Comparison of ENCODE assay signal across 21 mouse cellular contexts in the genomic region with DNA sequence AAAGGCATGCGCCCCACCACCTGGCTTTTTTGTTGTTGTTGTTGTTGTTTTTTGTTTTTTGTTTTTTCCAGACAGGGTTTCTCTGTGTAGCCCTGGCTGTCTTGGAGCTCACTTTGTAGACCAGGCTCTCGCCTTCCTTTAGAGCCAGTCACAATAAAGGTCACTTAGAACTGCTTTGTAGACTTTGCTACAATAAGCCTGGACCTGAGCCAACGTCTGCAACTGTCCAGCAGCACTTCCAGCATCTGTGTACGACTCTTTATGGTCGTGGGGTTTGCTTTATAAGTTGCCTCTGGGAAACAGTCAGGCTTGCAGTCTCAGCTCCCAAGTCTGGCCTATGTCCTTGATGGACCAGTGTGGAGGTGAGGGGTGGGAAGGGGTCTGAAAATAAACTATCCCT. TPM values are rescaled to one million over a fixed set of nuclear protein-coding genes. Genes with fewer than 3 reads are reported as not detected.
DNase-seq lines count a peak whose midpoint lies in the region; ATAC-seq and TF ChIP-seq lines count a peak whose summit lies in the region.
"Had no signal": no experiment of that assay in that cellular context is flagged by ENCODE, and none has a peak within 500 bp of the region (broad histone marks: within the 10 kb centered on the region; RNA-seq: fewer than 3 reads in every experiment).

No protein-coding gene starts in this region.

- WGBS in kidney, embryonic 16.5 days: 59% methylated on average over 5 of the region's 5 CpGs
- 79% methylated on average over 5 of the region's 5 CpGs for WGBS in hindbrain, embryonic 12.5 days
- 66% methylated on average over 5 of the region's 5 CpGs for WGBS in forebrain, postnatal 0 days

- no peak for TF ChIP-seq CTCF in forebrain, postnatal 0 days (IDR thresholded peaks at IDR 0.05; ENCODE audit: low read depth)

- no peak overlapping the region for H3K9ac ChIP-seq in kidney, embryonic 16.5 days (replicated peaks; ENCODE audit: low read length)
- no peak overlapping the region for H3K9ac ChIP-seq in hindbrain, embryonic 12.5 days
- no peak overlapping the region for H3K9ac ChIP-seq in forebrain, postnatal 0 days
- H3K9ac ChIP-seq: forebrain, embryonic 12.5 days; liver, embryonic 13.5 days had no signal

- peak; percentile 21 for DNase-seq in adrenal gland, postnatal 25 days
- DNase-seq in adrenal gland, adult 2 months: no peak
- DNase-seq in kidney, adult 8-10 months: peak; percentile 13 to 29
- peak; percentile 8 for DNase-seq in urinary bladder, postnatal 14 days (ENCODE audit: low spot score)
- DNase-seq in urinary bladder, adult 18-20 months (ENCODE audit: low spot score in 2 of 2): no peak
- no peak for DNase-seq in forebrain, postnatal 0 days
- DNase-seq: cerebellum, postnatal 14 days; embryo, embryonic 11 days; gastrocnemius, postnatal 36 days; liver, embryonic 13.5 days; thymus, postnatal 4 days had no signal

- no peaks in the 10 kb centered on the region for H3K4me1 ChIP-seq in kidney, embryonic 16.5 days (ENCODE audit: insufficient read depth, low read length)
- H3K4me1 ChIP-seq in hindbrain, embryonic 12.5 days: no peaks in the 10 kb centered on the region
- no peaks in the 10 kb centered on the region for H3K4me1 ChIP-seq in forebrain, postnatal 0 days (ENCODE audit: insufficient read depth)
- H3K4me1 ChIP-seq: forebrain, embryonic 12.5 days; heart, embryonic 10.5 days had no signal

- peaks cover 9% of the 10 kb centered on the region for H3K36me3 ChIP-seq in kidney, embryonic 16.5 days (ENCODE audit: insufficient read depth, low read length)
- H3K36me3 ChIP-seq in hindbrain, embryonic 12.5 days: peaks cover 49% of the 10 kb centered on the region
- peaks cover 44% of the 10 kb centered on the region for H3K36me3 ChIP-seq in forebrain, postnatal 0 days (ENCODE audit: insufficient read depth)

- no peak overlapping the region for H3K4me2 ChIP-seq in kidney, embryonic 16.5 days (replicated peaks; ENCODE audit: low read depth, low read length)
- H3K4me2 ChIP-seq in hindbrain, embryonic 12.5 days (replicated peaks): no peak overlapping the region
- H3K4me2 ChIP-seq in forebrain, postnatal 0 days (ENCODE audit: low read depth): no peak overlapping the region
- H3K4me2 ChIP-seq: forebrain, embryonic 12.5 days; liver, embryonic 13.5 days had no signal

- no peaks in the 10 kb centered on the region for H3K27me3 ChIP-seq in kidney, embryonic 16.5 days (ENCODE audit: insufficient read depth, low read length)
- H3K27me3 ChIP-seq in hindbrain, embryonic 12.5 days: no peaks in the 10 kb centered on the region
- H3K27me3 ChIP-seq in forebrain, postnatal 0 days (ENCODE audit: insufficient read depth, low read length): no peaks in the 10 kb centered on the region
- H3K27me3 ChIP-seq: CH12.LX; forebrain, embryonic 12.5 days; liver, embryonic 13.5 days had no signal

- no peaks in the 10 kb centered on the region for H3K9me3 ChIP-seq in kidney, embryonic 16.5 days (ENCODE audit: low read length)
- no peaks in the 10 kb centered on the region for H3K9me3 ChIP-seq in hindbrain, embryonic 12.5 days (replicated peaks)
- no peaks in the 10 kb centered on the region for H3K9me3 ChIP-seq in forebrain, postnatal 0 days (ENCODE audit: low read length)
- H3K9me3 ChIP-seq: forebrain, embryonic 12.5 days; heart, embryonic 10.5 days; liver, embryonic 13.5 days had no signal

- ATAC-seq in kidney, embryonic 16.5 days (ENCODE audit: low FRiP score, low TSS enrichment): no peak
- ATAC-seq in hindbrain, embryonic 12.5 days (ENCODE audit: low FRiP score): no peak
- no peak for ATAC-seq in forebrain, postnatal 0 days
- ATAC-seq: hindbrain, embryonic 16.5 days; midbrain, embryonic 16.5 days had no signal

- no peak overlapping the region for H3K4me3 ChIP-seq in kidney, embryonic 16.5 days (ENCODE audit: low read length)
- no peak overlapping the region for H3K4me3 ChIP-seq in hindbrain, embryonic 12.5 days
- no peak overlapping the region for H3K4me3 ChIP-seq in forebrain, postnatal 0 days (ENCODE audit: low read depth, low read length)
- H3K4me3 ChIP-seq: forebrain, embryonic 12.5 days; heart, embryonic 10.5 days; liver, embryonic 13.5 days had no signal

- no peak overlapping the region for H3K27ac ChIP-seq in kidney, embryonic 16.5 days (ENCODE audit: low read length)
- H3K27ac ChIP-seq in hindbrain, embryonic 12.5 days: no peak overlapping the region
- no peak overlapping the region for H3K27ac ChIP-seq in forebrain, postnatal 0 days (ENCODE audit: low read depth, low read length)
- H3K27ac ChIP-seq: forebrain, embryonic 12.5 days; heart, embryonic 10.5 days; liver, embryonic 13.5 days had no signal

RNA-seq across cellular contexts. Expression of gene Abcc5, which starts 45.2 kb away (rescaled TPM):
- 73.8 and 89.1 TPM in 2 replicates for total RNA-seq in adrenal gland, postnatal 25 days (2021)
- total RNA-seq in adrenal gland, adult 2 months (2021): 10 to 100 TPM; 62.3 to 66.4 TPM
- 51.2 and 52.3 TPM in 2 replicates for polyA plus RNA-seq in adrenal gland, adult 2 months (2012; rRNA removed)
- polyA plus RNA-seq in kidney, embryonic 16.5 days (2015; fragmentation: Nextera tagmentation; extraction: Ambion mirVana): 66.9 and 68.1 TPM in 2 replicates
- 139 and 143 TPM in 2 replicates for polyA plus RNA-seq in hindbrain, embryonic 12.5 days (2016; fragmentation: Nextera tagmentation; extraction: Ambion mirVana)
- 74.3 and 79.8 TPM in 2 replicates for total RNA-seq in forebrain, postnatal 0 days (2014; rRNA removed)
- polyA plus RNA-seq in forebrain, postnatal 0 days (2015; fragmentation: Nextera tagmentation; extraction: Ambion mirVana): 58.7 and 71.6 TPM in 2 replicates

RNA-seq across cellular contexts. Expression of gene Cyp2ab1, which starts 55.8 kb away (rescaled TPM):
- total RNA-seq in adrenal gland, postnatal 25 days (2021): not detected in 2 replicates
- under 1 TPM; 0.28 to 0.37 TPM for total RNA-seq in adrenal gland, adult 2 months (2021)
- 0.42 and 0.66 TPM in 2 replicates for polyA plus RNA-seq in adrenal gland, adult 2 months (2012; rRNA removed)
- not detected in 2 replicates for polyA plus RNA-seq in kidney, embryonic 16.5 days (2015; fragmentation: Nextera tagmentation; extraction: Ambion mirVana)
- not detected in 2 replicates for polyA plus RNA-seq in hindbrain, embryonic 12.5 days (2016; fragmentation: Nextera tagmentation; extraction: Ambion mirVana)
- total RNA-seq in forebrain, postnatal 0 days (2014; rRNA removed): not detected in 2 replicates
- polyA plus RNA-seq in forebrain, postnatal 0 days (2015; fragmentation: Nextera tagmentation; extraction: Ambion mirVana): not detected in 2 replicates
- total RNA-seq: CH12.LX; layer of hippocampus, adult 18-20 months had no signal
- polyA plus RNA-seq: forebrain, embryonic 12.5 days; heart, embryonic 10.5 days; hindbrain, embryonic 16.5 days; limb, embryonic 11.5 days; liver, embryonic 13.5 days; midbrain, embryonic 16.5 days; testis, adult 2 months had no signal

Comparison
In these comparisons a context has a peak if more than half of its experiments do, and no peak if none do; other contexts are left out.
1. DNase-seq: peak in adrenal gland, postnatal 25 days (single experiment), kidney, adult 8-10 months (2 of 2) and urinary bladder, postnatal 14 days (single experiment); none in adrenal gland, adult 2 months (single experiment), urinary bladder, adult 18-20 months (0 of 2) and forebrain, postnatal 0 days (single experiment).